Comparison of ENCODE assay signal across 7 mouse cellular contexts in the genomic region with DNA sequence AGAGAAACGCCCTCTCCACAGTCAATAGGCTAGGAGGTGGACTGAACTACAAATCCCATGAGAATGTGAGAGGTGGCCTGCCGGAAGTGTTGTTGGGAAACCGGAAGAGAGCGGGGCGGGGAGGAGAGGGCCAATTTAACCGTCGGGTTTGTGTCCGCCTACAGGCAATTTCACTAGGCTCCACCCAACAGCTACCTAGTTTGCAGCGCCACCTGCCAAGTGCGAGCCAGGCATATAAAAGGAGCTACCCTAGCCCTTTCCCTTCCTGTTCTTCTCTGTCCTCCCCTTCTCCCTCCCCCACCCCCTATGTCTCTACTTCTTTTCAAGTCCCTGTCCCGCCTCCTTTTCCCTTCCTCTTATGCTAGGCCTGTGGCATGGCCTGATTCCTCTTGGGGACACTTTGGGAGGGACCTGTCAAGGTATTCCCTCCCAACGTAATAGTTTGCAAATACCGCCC. TPM values are rescaled to one million over a fixed set of nuclear protein-coding genes. Genes with fewer than 3 reads are reported as not detected.
DNase-seq lines count a peak whose midpoint lies in the region; ATAC-seq lines count a peak whose summit lies in the region.

No protein-coding gene starts in this region.

- 8% methylated on average over 13 of the region's 13 CpGs for WGBS in intestine, embryonic 14.5 days

- ATAC-seq in intestine, embryonic 14.5 days (replicated peaks; ENCODE audit: low FRiP score, low TSS enrichment, low read depth), result peak; percentile 80
- peak; percentile 88 for ATAC-seq in megakaryocyte progenitor cell, adult 5-6 weeks (replicated peaks; ENCODE audit: poor library complexity)

- H3K4me2 ChIP-seq in intestine, embryonic 14.5 days (ENCODE audit: low read length), result peak overlapping the region; percentile 50

- H3K9me3 ChIP-seq in intestine, embryonic 14.5 days (ENCODE audit: control insufficient read depth, low read length), result no peaks in the 10 kb centered on the region

- no peaks in the 10 kb centered on the region for H3K27me3 ChIP-seq in intestine, embryonic 14.5 days (replicated peaks; ENCODE audit: control insufficient read depth, insufficient read depth, low read length)

- no peaks in the 10 kb centered on the region for H3K36me3 ChIP-seq in intestine, embryonic 14.5 days (ENCODE audit: control insufficient read depth, insufficient read depth, low read length)

- H3K4me3 ChIP-seq in intestine, embryonic 14.5 days (ENCODE audit: low read depth, low read length), result peak overlapping the region; percentile 42

- peaks cover 3% of the 10 kb centered on the region; the same call in 1 of the 2 replicates for H3K4me1 ChIP-seq in intestine, embryonic 14.5 days (replicated peaks; ENCODE audit: control insufficient read depth, insufficient read depth, low read length)

- peak; percentile 59 to 64 for DNase-seq in adrenal gland, adult 18-20 months (ENCODE audit: low spot score in 2 of 2)
- DNase-seq in embryo, embryonic 10.5 days (ENCODE audit: low spot score), result peak; percentile 91
- peak; percentile 66 for DNase-seq in gastrocnemius, postnatal 14 days
- peak; percentile 79 for DNase-seq in intestine, embryonic 14.5 days (ENCODE audit: low spot score)
- DNase-seq in left cerebral cortex, postnatal 10 days (ENCODE audit: extremely low spot score in 1 of 2, low spot score in 2 of 2), result peak; percentile 70 to 84
- peak; percentile 53 to 70 for DNase-seq in right cerebral cortex, postnatal 36 days (ENCODE audit: low spot score in 2 of 2)

- intact Hi-C loops in gastrocnemius, postnatal 14 days (cut with DNase I; ENCODE audit: low total_unique reads), result loop anchor here (5.0 kb wide), 1 partner anchor 43 kb away; no protein-coding TSS in a partner anchor
- intact Hi-C loops in left cerebral cortex, postnatal 10 days (cut with DNase I), result loop anchor here (10.0 kb wide), 1 partner anchor 260 kb away; no protein-coding TSS in a partner anchor

- H3K27ac ChIP-seq in intestine, embryonic 14.5 days (ENCODE audit: low read depth), result no peak overlapping the region

- H3K9ac ChIP-seq in intestine, embryonic 14.5 days (ENCODE audit: low read length), result 0 out of 2 replicates have a peak overlapping the region, but pooled peaks have one; percentile 37

RNA-seq across cellular contexts. Expression of gene Rtp3, which starts 4.4 kb away (rescaled TPM):
- 1 to 10 TPM; 3.8 to 5.4 TPM for total RNA-seq in adrenal gland, adult 18-20 months (2021)
- total RNA-seq in gastrocnemius, postnatal 14 days (2021), result 1 to 10 TPM; 1.2 to 1.3 TPM
- polyA plus RNA-seq in intestine, embryonic 14.5 days (2014; fragmentation: Nextera tagmentation; extraction: Ambion mirVana), result 0.14 TPM in 1 of 2 replicates, not detected in the other
- total RNA-seq in left cerebral cortex, postnatal 10 days (2021), result under 1 TPM; 0.47 to 0.63 TPM
- not detected in 2 replicates for total RNA-seq in megakaryocyte progenitor cell, adult 5-6 weeks (2015)
- not detected in 2 replicates for total RNA-seq in megakaryocyte progenitor cell, adult 5-6 weeks (2017)

RNA-seq across cellular contexts. Expression of gene Ltf, which starts 24.3 kb away (rescaled TPM):
- total RNA-seq in adrenal gland, adult 18-20 months (2021), result 1 to 10 TPM; 1.2 to 1.7 TPM
- total RNA-seq in gastrocnemius, postnatal 14 days (2021), result under 1 TPM; 0.24 to 0.27 TPM
- 1.5 and 1.6 TPM in 2 replicates for polyA plus RNA-seq in intestine, embryonic 14.5 days (2014; fragmentation: Nextera tagmentation; extraction: Ambion mirVana)
- total RNA-seq in left cerebral cortex, postnatal 10 days (2021), result under 1 TPM in 1 of 2 experiments, not detected in 1; 0.57 TPM
- 147 and 161 TPM in 2 replicates for total RNA-seq in megakaryocyte progenitor cell, adult 5-6 weeks (2015)
- total RNA-seq in megakaryocyte progenitor cell, adult 5-6 weeks (2017), result 168 and 196 TPM in 2 replicates

RNA-seq across cellular contexts. Expression of gene Lrrc2, which starts 43.4 kb away (rescaled TPM):
- 10 to 100 TPM in 1 of 2 experiments, 1 to 10 TPM in 1; 4.0 to 10.4 TPM for total RNA-seq in adrenal gland, adult 18-20 months (2021)
- 10 to 100 TPM; 23.7 to 24.1 TPM for total RNA-seq in gastrocnemius, postnatal 14 days (2021)
- 0.12 and 0.27 TPM in 2 replicates for polyA plus RNA-seq in intestine, embryonic 14.5 days (2014; fragmentation: Nextera tagmentation; extraction: Ambion mirVana)
- 1 to 10 TPM in 1 of 2 experiments, under 1 TPM in 1; 0.92 to 1.6 TPM for total RNA-seq in left cerebral cortex, postnatal 10 days (2021)
- total RNA-seq in megakaryocyte progenitor cell, adult 5-6 weeks (2015), result 0.35 TPM in 1 of 2 replicates, not detected in the other
- total RNA-seq in megakaryocyte progenitor cell, adult 5-6 weeks (2017), result not detected in 2 replicates

RNA-seq across cellular contexts. Expression of gene Tdgf1, which starts 48.8 kb away (rescaled TPM):
- not detected for total RNA-seq in adrenal gland, adult 18-20 months (2021)
- not detected for total RNA-seq in gastrocnemius, postnatal 14 days (2021)
- polyA plus RNA-seq in intestine, embryonic 14.5 days (2014; fragmentation: Nextera tagmentation; extraction: Ambion mirVana), result not detected in 2 replicates
- total RNA-seq in left cerebral cortex, postnatal 10 days (2021), result under 1 TPM in 1 of 2 experiments, not detected in 1; 0.39 TPM
- not detected in 2 replicates for total RNA-seq in megakaryocyte progenitor cell, adult 5-6 weeks (2015)
- not detected in 2 replicates for total RNA-seq in megakaryocyte progenitor cell, adult 5-6 weeks (2017)

Comparison
In these comparisons a context has a peak if more than half of its experiments do, and no peak if none do; other contexts are left out.
1. RNA of gene Ltf, which starts 24.3 kb away (total RNA-seq): 147 to 196 TPM in megakaryocyte progenitor cell, adult 5-6 weeks; 1.2 to 1.7 TPM in adrenal gland, adult 18-20 months, 0.57 TPM in left cerebral cortex, postnatal 10 days and 0.24 to 0.27 TPM in gastrocnemius, postnatal 14 days; every median in the first group is over 10 times any median in the second.
2. Peak in every context shown above with its lines, with median percentiles within 50 percentile points of each other: DNase-seq.